Mouse (Mus musculus): ENCODE measurements around the gene Etv3. TPM values are rescaled to one million over a fixed set of nuclear protein-coding genes. Genes with fewer than 3 reads are reported as not detected.

Etv3 gene
- total and polyA plus RNA-seq, 3 experiments: 12.6 to 24.1 (median 16.8) TPM

GRCm38 (mm10) chr3:87565623-87566022 is 40.4 kb downstream of the Etv3 start:
- no peak overlapping the region for H3K27ac ChIP-seq (ENCODE audit: insufficient read depth, low read depth)
- no peaks in the 10 kb centered on the region for H3K9me3 ChIP-seq (replicated peaks; ENCODE audit: low read length)
- H3K4me1 ChIP-seq (ENCODE audit: control insufficient read depth in 1 of 2, insufficient read depth in 2 of 2): peaks cover 7 to 29% of the 10 kb centered on the region in 2 experiments
- no peak overlapping the region for H3K4me2 ChIP-seq (ENCODE audit: insufficient read depth, low read depth, poor library complexity, severe bottlenecking)
- H3K36me3 ChIP-seq (replicated peaks in 1 of 2; ENCODE audit: control insufficient read depth in 1 of 2, insufficient read depth in 1 of 2, low read length in 1 of 2): no peaks in the 10 kb centered on the region
- H3K4me3 ChIP-seq (replicated peaks in 1 of 3; ENCODE audit: low read depth in 2 of 3, low read length in 2 of 3, poor library complexity in 1 of 3): no peak overlapping the region
- dilution Hi-C loops (cut with MboI; ENCODE audit: extremely low pct_ligation_motif_present, extremely low pct_unique_long_range_greater_than_20kb, low sequenced_read_pairs) (no loop called here), in situ Hi-C loops (cut with MboI; ENCODE audit: low pct_ligation_motif_present, low pct_unique_long_range_greater_than_20kb, low sequenced_read_pairs) (no loop called here)
- no peak for TF ChIP-seq EP300 (IDR thresholded peaks at IDR 0.05; ENCODE audit: low read length)
- TF ChIP-seq SIN3A (IDR thresholded peaks at IDR 0.05; ENCODE audit: low read length): no peak
- no peak for TF ChIP-seq MYC (IDR thresholded peaks at IDR 0.05; ENCODE audit: low read depth, low read length)
- TF ChIP-seq CHD1 (IDR thresholded peaks at IDR 0.05; ENCODE audit: low read depth, low read length): no peak
- TF ChIP-seq KAT2A (IDR thresholded peaks at IDR 0.05; ENCODE audit: insufficient replicate concordance, low read length): no peak
- TF ChIP-seq UBTF (IDR thresholded peaks at IDR 0.05; ENCODE audit: low read depth, low read length): no peak
- no peak for TF ChIP-seq SMC3 (IDR thresholded peaks at IDR 0.05; ENCODE audit: low read depth, low read length)
- no peak for TF ChIP-seq TCF12 (IDR thresholded peaks at IDR 0.05; ENCODE audit: low read depth, low read length)
- TF ChIP-seq NELFE (IDR thresholded peaks at IDR 0.05; ENCODE audit: low read depth, low read length): no peak
- no peak for TF ChIP-seq GABPA (IDR thresholded peaks at IDR 0.05; ENCODE audit: insufficient replicate concordance, low read depth, low read length)
- TF ChIP-seq E2F4 (IDR thresholded peaks at IDR 0.05; ENCODE audit: insufficient replicate concordance, low read depth, low read length): no peak
- TF ChIP-seq MAX (IDR thresholded peaks at IDR 0.05; ENCODE audit: low read length): no peak
- no peak for TF ChIP-seq MXI1 (IDR thresholded peaks at IDR 0.05; ENCODE audit: low read depth, low read length)
- TF ChIP-seq ZC3H11A (IDR thresholded peaks at IDR 0.05; ENCODE audit: low read depth, low read length): no peak
- TF ChIP-seq RCOR1 (conservative IDR thresholded peaks at IDR 0.05; ENCODE audit: low read depth, low read length): no peak
- no peak for TF ChIP-seq ELF1 (IDR thresholded peaks at IDR 0.05; ENCODE audit: low read depth, low read length)
- no peak for TF ChIP-seq MAFK (IDR thresholded peaks at IDR 0.05; ENCODE audit: insufficient replicate concordance, low read length)
- no peaks in the 10 kb centered on the region for H3K79me2 ChIP-seq (replicated peaks; ENCODE audit: control insufficient read depth, extremely low read depth, insufficient read depth, poor library complexity, severe bottlenecking)
- no peak overlapping the region for H3K9ac ChIP-seq (ENCODE audit: insufficient read depth, low read depth)
- no peak for DNase-seq (ENCODE audit: extremely low read depth)
- H3K27me3 ChIP-seq (replicated peaks): no peaks in the 10 kb centered on the region

GRCm38 (mm10) chr3:87566066-87566465 is 40.9 kb downstream of the Etv3 start:
- H3K27ac ChIP-seq (ENCODE audit: insufficient read depth, low read depth): no peak overlapping the region
- no peak overlapping the region for H3K4me3 ChIP-seq (replicated peaks in 1 of 3; ENCODE audit: low read depth in 2 of 3, low read length in 2 of 3, poor library complexity in 1 of 3)

More at GRCm38 (mm10) chr3:87566066-87566465, 40.9 kb downstream of the Etv3 start:
- peak; percentile 66 for DNase-seq (ENCODE audit: extremely low read depth)
- dilution Hi-C loops (cut with MboI; ENCODE audit: extremely low pct_ligation_motif_present, extremely low pct_unique_long_range_greater_than_20kb, low sequenced_read_pairs) (no loop called here), in situ Hi-C loops (cut with MboI; ENCODE audit: low pct_ligation_motif_present, low pct_unique_long_range_greater_than_20kb, low sequenced_read_pairs) (no loop called here)
- Histone ChIP-seq H3K4me2 (ENCODE audit: insufficient read depth, low read depth, poor library complexity, severe bottlenecking) (no peak overlapping the region), H3K4me1 (ENCODE audit: control insufficient read depth in 1 of 2, insufficient read depth in 2 of 2) (peaks cover 9 to 29% of the 10 kb centered on the region in 2 experiments), H3K9me3 (replicated peaks; ENCODE audit: low read length) (no peaks in the 10 kb centered on the region), H3K9ac (ENCODE audit: insufficient read depth, low read depth) (no peak overlapping the region), H3K36me3 (replicated peaks in 1 of 2; ENCODE audit: control insufficient read depth in 1 of 2, insufficient read depth in 1 of 2, low read length in 1 of 2) (no peaks in the 10 kb centered on the region), H3K27me3 (replicated peaks) (no peaks in the 10 kb centered on the region), H3K79me2 (replicated peaks; ENCODE audit: control insufficient read depth, extremely low read depth, insufficient read depth, poor library complexity, severe bottlenecking) (no peaks in the 10 kb centered on the region)
- TF ChIP-seq MYC (IDR thresholded peaks at IDR 0.05; ENCODE audit: low read depth, low read length): no peak
- no peak for TF ChIP-seq MXI1 (IDR thresholded peaks at IDR 0.05; ENCODE audit: low read depth, low read length)
- TF ChIP-seq ZMIZ1 (IDR thresholded peaks at IDR 0.05; ENCODE audit: low read depth, low read length): no peak
- TF ChIP-seq IRF4 (IDR thresholded peaks at IDR 0.05; ENCODE audit: low read depth, low read length): no peak
- TF ChIP-seq ZKSCAN1 (IDR thresholded peaks at IDR 0.05; ENCODE audit: borderline replicate concordance, low read depth, low read length): no peak
- TF ChIP-seq UBTF (IDR thresholded peaks at IDR 0.05; ENCODE audit: low read depth, low read length): no peak
- TF ChIP-seq CHD2 (IDR thresholded peaks at IDR 0.05; ENCODE audit: low read length): peak; percentile 45; the same call in 1 of the 2 replicates
- no peak for TF ChIP-seq ETS1 (conservative IDR thresholded peaks at IDR 0.05; ENCODE audit: low read depth, low read length)
- no peak for TF ChIP-seq USF2 (conservative IDR thresholded peaks at IDR 0.05; ENCODE audit: low read depth, low read length)
- TF ChIP-seq RAD21 (IDR thresholded peaks at IDR 0.05; ENCODE audit: low read depth, low read length): no peak
- no peak for TF ChIP-seq SMC3 (IDR thresholded peaks at IDR 0.05; ENCODE audit: low read depth, low read length)
- no peak for TF ChIP-seq MEF2A (IDR thresholded peaks at IDR 0.05; ENCODE audit: borderline replicate concordance, low read depth, low read length)
- TF ChIP-seq POLR2A (IDR thresholded peaks at IDR 0.05; ENCODE audit: low read depth, low read length): peak; percentile 31; the same call in 1 of the 2 replicates
- TF ChIP-seq HCFC1 (IDR thresholded peaks at IDR 0.05; ENCODE audit: low read depth, low read length): no peak; the same call in 1 of the 2 replicates
- no peak for TF ChIP-seq ELF1 (IDR thresholded peaks at IDR 0.05; ENCODE audit: low read depth, low read length)
- no peak for TF ChIP-seq KAT2A (IDR thresholded peaks at IDR 0.05; ENCODE audit: insufficient replicate concordance, low read length)
- TF ChIP-seq ZNF384 (IDR thresholded peaks at IDR 0.05; ENCODE audit: low read depth, low read length): no peak
